Mouse (Mus musculus) spleen, adult 2 months (tissue): ENCODE measurements at regions not wholly inside any gene's neighbourhood (a gene's known extent, or its start where the extent isn't known, plus 50 kb on each side); places are given as distances from the start of the nearest gene placed in this dataset.
A peak's percentile ranks its signal among the peaks of the same experiment; 100 is the strongest.

ENCODE experiments used
- DNase-seq, 2 experiments: peaks; one replicate each; pipeline versions ENCODE4 v3.0.0 to v3.0.0-alpha.2; 2012 to 2021; ENCODE audit warnings: low spot score in 2 of 2, low read depth in 1 of 2
- H3K27ac ChIP-seq: fragments of 200-500 bp; 2 replicates; pipeline ENCODE4 v1.5.1; 2012; ENCODE audit warnings: low read length, inconsistent platforms; ENCODE audit not compliant: insufficient read depth
- H3K27me3 ChIP-seq: fragments of 200-500 bp; 2 replicates; pipeline ENCODE4 v1.6.1; 2012; ENCODE audit warnings: mild to moderate bottlenecking, moderate library complexity, low read length, inconsistent platforms; ENCODE audit not compliant: control insufficient read depth, insufficient read depth
- H3K36me3 ChIP-seq: fragments of 200-500 bp; 2 replicates; pipeline ENCODE4 v1.6.1; 2012; ENCODE audit warnings: mild to moderate bottlenecking, low read length, inconsistent platforms; ENCODE audit not compliant: control insufficient read depth, insufficient read depth
- H3K4me1 ChIP-seq: fragments of 200-500 bp; 2 replicates; pipeline ENCODE4 v1.6.1; 2011; ENCODE audit warnings: inconsistent platforms; ENCODE audit not compliant: control insufficient read depth, insufficient read depth, insufficient read length
- H3K4me3 ChIP-seq: fragments of 200-500 bp; 2 replicates; pipeline ENCODE4 v1.5.1; 2011; ENCODE audit warnings: mild to moderate bottlenecking, inconsistent platforms; ENCODE audit not compliant: insufficient read depth, insufficient read length; ENCODE audit errors: extremely low read depth
- CTCF ChIP-seq: fragments of 200-500 bp; IDR thresholded peaks from 2 replicates; pipeline ENCODE4 v1.5.1; 2011; ENCODE audit warnings: mild to moderate bottlenecking, inconsistent platforms; ENCODE audit not compliant: insufficient read depth, insufficient read length, insufficient replicate concordance; ENCODE audit errors: extremely low read depth
- POLR2A ChIP-seq: fragments of 200-500 bp; IDR thresholded peaks from 2 replicates; pipeline ENCODE4 v1.6.1; 2011; ENCODE audit warnings: low read depth, low read length, inconsistent platforms
- WGBS: fragments of 180-500 bp; shearing (Covaris S2); methylation state at CpG from one replicate; pipeline ENCODE4 v1.1.7; 2018; 5-methylcytosine and 5-hydroxymethylcytosine counted together

DNA sequence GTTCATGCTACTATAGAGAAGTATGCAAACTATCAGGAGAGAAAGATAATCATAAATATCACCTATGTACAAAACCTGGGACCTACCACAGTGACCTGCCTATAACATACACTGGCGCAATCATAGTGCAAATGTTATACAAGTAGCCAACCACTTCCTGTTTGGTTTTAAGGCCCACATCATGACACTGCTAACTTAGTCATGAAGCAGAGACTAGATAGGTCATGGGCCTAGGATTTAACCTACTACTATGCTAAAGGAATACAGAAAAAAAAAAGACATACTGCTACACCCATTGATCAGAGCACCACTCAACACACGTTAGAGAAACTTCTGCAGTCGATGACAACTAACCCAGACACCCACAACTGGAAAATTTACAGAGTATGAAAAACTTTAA lies 498.6 kb upstream of the Acvr2a start:
- DNase-seq, result no peak
- Histone ChIP-seq H3K4me1 (no peaks in the 10 kb centered on the region), H3K27ac (no peak overlapping the region), H3K4me3 (no peak overlapping the region), H3K36me3 (no peaks in the 10 kb centered on the region), H3K27me3 (no peaks in the 10 kb centered on the region)
- TF ChIP-seq CTCF (no peak), POLR2A (no peak)
- 75% methylated on average over 3 of the region's 3 CpGs for WGBS

DNA sequence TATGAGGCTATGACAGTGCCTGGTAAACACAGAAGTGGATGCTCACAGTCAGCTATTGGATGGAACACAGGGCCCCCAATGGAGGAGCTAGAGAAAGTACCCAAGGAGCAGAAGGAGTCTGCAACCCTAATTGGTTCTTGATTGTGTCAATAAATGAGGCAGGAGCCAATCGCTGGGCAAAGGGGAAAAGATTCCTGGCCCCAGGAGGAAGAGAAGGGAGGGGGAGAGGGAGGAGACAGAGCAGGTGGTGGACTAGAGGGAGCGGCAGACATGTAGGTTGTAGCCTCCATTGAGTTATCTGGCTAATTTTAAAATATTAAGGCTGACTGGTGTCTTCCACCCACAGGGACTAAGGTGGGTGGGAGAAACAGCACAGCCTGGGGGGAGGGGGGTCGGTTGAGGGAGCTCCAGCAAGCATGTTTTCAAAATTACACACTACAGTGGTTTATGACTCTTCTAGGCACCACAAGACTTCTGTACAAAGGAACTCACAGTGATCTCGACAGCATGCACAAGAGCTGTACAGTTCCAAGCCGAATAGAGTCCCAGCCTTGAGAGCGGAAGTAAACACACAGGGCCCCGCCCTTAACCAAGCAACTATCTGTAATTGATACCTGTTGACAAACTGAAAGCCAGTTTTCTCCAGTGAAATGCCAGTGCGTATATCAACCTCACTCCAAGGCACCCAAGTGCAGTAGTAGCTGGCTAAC lies 497.6 kb upstream of the Acvr2a start:
- Histone ChIP-seq H3K27ac (no peak overlapping the region), H3K4me3 (no peak overlapping the region), H3K27me3 (no peaks in the 10 kb centered on the region), H3K36me3 (no peaks in the 10 kb centered on the region), H3K4me1 (no peaks in the 10 kb centered on the region)
- TF ChIP-seq CTCF (no peak), POLR2A (no peak)
- WGBS, result 86% methylated on average over 8 of the region's 8 CpGs
- no peak for DNase-seq

DNA sequence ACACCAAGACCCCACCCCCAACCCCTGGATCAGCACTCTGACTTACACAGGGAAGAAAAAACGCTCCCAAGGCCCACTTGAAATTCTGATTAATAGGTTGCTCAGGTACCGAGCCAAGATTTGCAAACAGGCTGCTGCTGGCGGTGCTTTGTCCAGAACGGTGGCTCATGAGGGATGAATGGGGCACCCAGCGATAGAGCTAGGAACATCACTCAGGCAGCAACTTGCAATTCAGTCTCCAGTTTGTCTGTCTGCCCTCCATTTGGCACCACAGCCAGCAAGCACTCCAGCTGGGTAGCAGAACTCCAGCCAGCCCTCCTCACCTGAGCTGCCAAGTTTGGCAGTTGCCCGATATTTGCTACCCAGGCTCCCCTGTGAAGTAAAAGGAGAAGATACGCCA lies 496.1 kb upstream of the Acvr2a start:
- 85% methylated on average over 7 of the region's 7 CpGs for WGBS

DNA sequence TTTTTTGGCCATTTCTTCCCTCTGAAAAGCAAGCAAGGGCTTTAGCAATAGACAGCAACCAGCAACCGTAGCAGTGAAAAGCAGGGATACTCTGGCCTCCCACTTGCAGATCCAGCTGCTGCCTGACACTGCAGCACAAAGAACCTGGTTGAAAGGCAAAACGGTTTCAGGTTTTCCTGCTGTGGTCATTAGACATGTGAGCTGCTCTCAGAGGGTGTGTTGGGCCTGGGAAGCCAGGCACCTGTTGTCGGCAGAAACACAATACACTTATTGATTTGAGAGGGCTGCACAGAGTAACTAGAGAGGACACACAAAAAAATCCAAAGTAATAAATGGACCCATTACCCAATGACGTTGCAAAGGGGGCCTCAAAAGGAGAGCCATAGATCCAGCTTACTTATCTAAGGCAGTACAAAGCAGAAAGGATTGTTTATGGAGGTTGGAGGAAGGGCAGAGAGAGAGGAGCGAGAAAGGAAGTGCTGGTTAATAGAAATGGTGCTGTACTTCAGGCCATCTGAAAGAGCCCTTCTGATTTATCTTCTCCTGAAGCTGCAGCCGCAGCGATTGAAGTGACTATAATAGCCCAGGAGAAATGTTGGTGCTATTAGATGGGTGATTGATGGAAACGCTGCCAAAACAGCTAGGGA lies 495.4 kb upstream of the Acvr2a start:
- WGBS, result 77% methylated on average over 8 of the region's 8 CpGs
- DNase-seq, result no peak
- Histone ChIP-seq H3K27me3 (no peaks in the 10 kb centered on the region), H3K4me3 (no peak overlapping the region), H3K4me1 (peaks cover 3% of the 10 kb centered on the region; the same call in 1 of the 2 replicates), H3K36me3 (no peaks in the 10 kb centered on the region), H3K27ac (no peak overlapping the region)
- TF ChIP-seq POLR2A (no peak), CTCF (no peak)

More for the DNA sequence above, 496.1 kb upstream of the Acvr2a start:
- Histone ChIP-seq H3K27me3 (no peaks in the 10 kb centered on the region), H3K27ac (no peak overlapping the region), H3K36me3 (no peaks in the 10 kb centered on the region), H3K4me1 (no peaks in the 10 kb centered on the region), H3K4me3 (no peak overlapping the region)
- TF ChIP-seq POLR2A, result no peak
- DNase-seq, result no peak

DNA sequence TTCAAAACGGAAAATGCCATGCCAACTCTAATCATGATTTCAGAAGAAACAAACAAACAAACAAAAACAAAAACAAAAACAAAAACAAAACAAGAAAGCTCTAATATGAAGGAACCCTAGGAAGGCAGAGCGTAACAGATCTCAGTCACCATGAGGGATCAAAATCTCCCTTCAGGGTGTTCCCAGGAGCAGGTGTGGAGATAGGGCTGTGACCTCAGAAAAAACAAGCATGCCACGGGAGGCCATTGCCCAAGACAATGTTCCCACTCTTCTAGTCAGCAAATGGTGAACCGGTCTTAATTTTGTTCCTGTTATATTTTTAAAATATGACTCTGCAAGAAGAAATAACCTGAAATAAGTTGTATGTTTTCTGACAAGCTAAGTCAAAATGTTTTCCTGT lies 492.4 kb upstream of the Acvr2a start:
- no peak overlapping the region for H3K27ac ChIP-seq
- H3K4me1 ChIP-seq, result peaks cover 3% of the 10 kb centered on the region; the same call in 1 of the 2 replicates
- no peaks in the 10 kb centered on the region for H3K27me3 ChIP-seq
- no peak overlapping the region for H3K4me3 ChIP-seq
- TF ChIP-seq CTCF (no peak), POLR2A (no peak)
- no peaks in the 10 kb centered on the region for H3K36me3 ChIP-seq
- 85% methylated on average over 4 of the region's 4 CpGs for WGBS
- DNase-seq, result no peak

DNA sequence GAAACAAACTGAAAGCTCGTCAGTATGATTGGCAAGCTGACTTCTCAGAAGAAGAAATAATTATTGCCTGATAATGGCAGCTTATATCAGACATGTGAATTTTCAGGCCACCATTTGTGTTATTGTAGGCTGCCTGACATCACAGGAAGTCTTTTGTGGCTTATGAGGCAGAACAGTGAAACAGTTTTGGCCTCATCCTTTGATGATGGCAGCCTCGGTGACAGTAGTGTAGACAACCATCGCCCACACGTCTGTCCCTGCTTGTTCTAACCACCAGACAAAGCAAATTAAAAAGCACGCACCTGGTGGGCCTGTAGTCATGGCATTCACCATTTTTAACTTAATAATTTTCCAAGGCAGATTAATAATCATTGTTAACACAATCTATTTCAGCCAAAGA lies 491.6 kb upstream of the Acvr2a start:
- Histone ChIP-seq H3K27me3 (no peaks in the 10 kb centered on the region), H3K4me3 (no peak overlapping the region), H3K36me3 (no peaks in the 10 kb centered on the region), H3K4me1 (peaks cover 3% of the 10 kb centered on the region; the same call in 1 of the 2 replicates), H3K27ac (no peak overlapping the region)
- WGBS, result 37% methylated on average over 5 of the region's 5 CpGs
- TF ChIP-seq POLR2A (no peak), CTCF (no peak)
- DNase-seq, result peak in 1 of 2 experiments; percentile 45

DNA sequence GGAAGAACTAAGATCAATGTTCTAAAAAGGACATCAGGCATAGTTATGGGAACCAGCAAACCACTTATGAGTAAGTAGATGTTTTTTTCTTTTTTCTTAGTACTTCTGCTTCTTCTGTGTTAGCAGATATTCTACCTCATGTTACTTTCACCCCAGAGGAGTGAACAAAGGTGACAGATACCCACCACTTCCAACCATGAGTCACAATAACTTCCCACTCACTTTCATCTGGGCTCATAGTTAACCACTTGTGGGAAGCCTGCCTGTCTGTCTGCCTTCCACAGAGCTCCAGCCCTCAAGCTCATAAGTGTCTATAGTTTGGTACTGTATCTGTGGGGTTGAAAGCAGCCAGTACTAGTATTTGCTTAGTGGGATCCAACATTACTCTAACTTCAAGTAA lies 485.7 kb upstream of the Acvr2a start:
- Histone ChIP-seq H3K36me3 (no peaks in the 10 kb centered on the region), H3K27ac (no peak overlapping the region), H3K4me3 (no peak overlapping the region), H3K27me3 (no peaks in the 10 kb centered on the region), H3K4me1 (peaks cover 4% of the 10 kb centered on the region; the same call in 1 of the 2 replicates)
- no peak for DNase-seq
- TF ChIP-seq CTCF (no peak), POLR2A (no peak)
